Mouse (Mus musculus): ENCODE data around the gene Cyp20a1. TPM values are rescaled to one million over a fixed set of nuclear protein-coding genes. Genes with fewer than 3 reads are reported as not detected.

Cyp20a1 gene
- polyA plus RNA-seq (2015; fragmentation: Nextera tagmentation; extraction: Ambion mirVana) = 11.3 and 14.3 TPM in 2 replicates

- H3K4me2 ChIP-seq = peak within 1 kb of the TSS; percentile 87
- peak; percentile 99 for ATAC-seq (ENCODE audit: low read depth)
- H3K9me3 ChIP-seq (replicated peaks) = no peaks in the 10 kb centered on the region
- 1% methylated on average over 60 of the region's 60 CpGs for WGBS (ENCODE audit: insufficient replicate concordance)
- DNase-seq = peak; percentile 86
- peaks cover 36% of the 10 kb centered on the region for H3K4me1 ChIP-seq (replicated peaks)
- peak within 1 kb of the TSS; percentile 76 for H3K27ac ChIP-seq
- peaks cover 6% of the 10 kb centered on the region; the same call in 1 of the 2 replicates for H3K36me3 ChIP-seq
- H3K27me3 ChIP-seq = no peaks in the 10 kb centered on the region
- H3K4me3 ChIP-seq (replicated peaks) = peak within 1 kb of the TSS; percentile 70
- H3K9ac ChIP-seq = peak within 1 kb of the TSS; percentile 74
These were observed at the start of gene Cyp20a1 for GRCm38 (mm10) chr1:60342808-60343629. Cyp20a1 (plus strand) TSS chr1:60343323.

GRCm38 (mm10) chr1:60293921-60294320, 49.2 kb upstream of the Cyp20a1 start:
- ATAC-seq (ENCODE audit: low read depth) (no peak), DNase-seq (no peak)
- Histone ChIP-seq H3K9ac (no peak overlapping the region), H3K27ac (no peak overlapping the region), H3K36me3 (0 out of 2 replicates have a peak, but pooled peaks cover 3% of the 10 kb centered on the region), H3K4me3 (replicated peaks) (no peak overlapping the region), H3K27me3 (no peaks in the 10 kb centered on the region), H3K4me2 (no peak overlapping the region), H3K4me1 (replicated peaks) (no peaks in the 10 kb centered on the region), H3K9me3 (replicated peaks) (no peaks in the 10 kb centered on the region)
- 52% methylated on average over 1 of the region's 1 CpGs for WGBS (ENCODE audit: insufficient replicate concordance)

- Histone ChIP-seq H3K9me3 (replicated peaks) (no peaks in the 10 kb centered on the region), H3K36me3 (0 out of 2 replicates have a peak, but pooled peaks cover 3% of the 10 kb centered on the region), H3K27me3 (no peaks in the 10 kb centered on the region), H3K27ac (peak overlapping the region; percentile 76), H3K4me2 (peak overlapping the region; percentile 87), H3K4me3 (replicated peaks) (peak overlapping the region; percentile 70), H3K9ac (peak overlapping the region; percentile 74), H3K4me1 (replicated peaks) (peaks cover 36% of the 10 kb centered on the region)
- ATAC-seq (ENCODE audit: low read depth) = no peak
- peak; percentile 3 for DNase-seq
- 12% methylated on average over 14 of the region's 14 CpGs for WGBS (ENCODE audit: insufficient replicate concordance)
These were observed 720 bp downstream of the Cyp20a1 start for GRCm38 (mm10) chr1:60343630-60344455.

- WGBS (ENCODE audit: insufficient replicate concordance) = 48% methylated on average over 6 of the region's 6 CpGs
- Histone ChIP-seq H3K27ac (no peak overlapping the region), H3K4me3 (replicated peaks) (peak overlapping the region; percentile 70), H3K4me2 (peak overlapping the region; percentile 87), H3K27me3 (no peaks in the 10 kb centered on the region), H3K36me3 (peaks cover 6% of the 10 kb centered on the region; the same call in 1 of the 2 replicates), H3K9me3 (replicated peaks) (peaks cover 5% of the 10 kb centered on the region), H3K9ac (peak overlapping the region; percentile 74; the same call in 1 of the 2 replicates), H3K4me1 (replicated peaks) (peaks cover 36% of the 10 kb centered on the region)
- no peak for DNase-seq
- no peak for ATAC-seq (ENCODE audit: low read depth)
These were observed 1.5 kb downstream of the Cyp20a1 start for GRCm38 (mm10) chr1:60344670-60345069.

- H3K4me3 ChIP-seq (replicated peaks) = no peak overlapping the region
- no peaks in the 10 kb centered on the region for H3K27me3 ChIP-seq
- peaks cover 36% of the 10 kb centered on the region for H3K4me1 ChIP-seq (replicated peaks)
- 51% methylated on average over 2 of the region's 2 CpGs for WGBS (ENCODE audit: insufficient replicate concordance)
- H3K9ac ChIP-seq = no peak overlapping the region
- H3K4me2 ChIP-seq = no peak overlapping the region
- ATAC-seq (ENCODE audit: low read depth) (no peak), DNase-seq (no peak)
- peaks cover 13% of the 10 kb centered on the region; the same call in 1 of the 2 replicates for H3K36me3 ChIP-seq
- no peak overlapping the region for H3K27ac ChIP-seq
- peaks cover 10% of the 10 kb centered on the region for H3K9me3 ChIP-seq (replicated peaks)
These were observed 2.6 kb downstream of the Cyp20a1 start for GRCm38 (mm10) chr1:60345712-60346111.

GRCm38 (mm10) chr1:60352786-60353185, 9.7 kb downstream of the Cyp20a1 start:
- no peak overlapping the region for H3K9ac ChIP-seq
- no peak for DNase-seq
- H3K4me2 ChIP-seq = no peak overlapping the region
- H3K27ac ChIP-seq = no peak overlapping the region
- no peaks in the 10 kb centered on the region for H3K27me3 ChIP-seq
- H3K4me3 ChIP-seq (replicated peaks) = no peak overlapping the region
- peaks cover 32% of the 10 kb centered on the region for H3K36me3 ChIP-seq
- ATAC-seq (ENCODE audit: low read depth) = no peak
- peaks cover 10% of the 10 kb centered on the region for H3K9me3 ChIP-seq (replicated peaks)
- H3K4me1 ChIP-seq (replicated peaks) = no peaks in the 10 kb centered on the region
- 69% methylated on average over 5 of the region's 5 CpGs for WGBS (ENCODE audit: insufficient replicate concordance)

- 80% methylated on average over 1 of the region's 1 CpGs for WGBS (ENCODE audit: insufficient replicate concordance)
- H3K36me3 ChIP-seq = peaks cover 31% of the 10 kb centered on the region
These were observed 18.5 kb downstream of the Cyp20a1 start for GRCm38 (mm10) chr1:60361626-60362025.

GRCm38 (mm10) chr1:60376556-60376955, 33.4 kb downstream of the Cyp20a1 start:
- Histone ChIP-seq H3K9me3 (replicated peaks) (no peaks in the 10 kb centered on the region), H3K4me2 (no peak overlapping the region), H3K27me3 (no peaks in the 10 kb centered on the region), H3K4me3 (replicated peaks) (no peak overlapping the region), H3K9ac (no peak overlapping the region), H3K27ac (no peak overlapping the region), H3K4me1 (replicated peaks) (no peaks in the 10 kb centered on the region), H3K36me3 (peaks cover 60% of the 10 kb centered on the region)
- DNase-seq (no peak), ATAC-seq (ENCODE audit: low read depth) (no peak)
- 63% methylated on average over 1 of the region's 1 CpGs for WGBS (ENCODE audit: insufficient replicate concordance)

More at GRCm38 (mm10) chr1:60361626-60362025, 18.5 kb downstream of the Cyp20a1 start:
- DNase-seq (no peak), ATAC-seq (ENCODE audit: low read depth) (no peak)
- Histone ChIP-seq H3K4me3 (replicated peaks) (no peak overlapping the region), H3K4me2 (no peak overlapping the region), H3K9ac (no peak overlapping the region), H3K4me1 (replicated peaks) (no peaks in the 10 kb centered on the region), H3K9me3 (replicated peaks) (no peaks in the 10 kb centered on the region), H3K27ac (no peak overlapping the region), H3K27me3 (no peaks in the 10 kb centered on the region)

- Histone ChIP-seq H3K4me1 (replicated peaks) (no peaks in the 10 kb centered on the region), H3K9me3 (replicated peaks) (no peaks in the 10 kb centered on the region), H3K4me2 (no peak overlapping the region), H3K4me3 (replicated peaks) (no peak overlapping the region), H3K27me3 (no peaks in the 10 kb centered on the region), H3K9ac (no peak overlapping the region), H3K27ac (no peak overlapping the region), H3K36me3 (peaks cover 52% of the 10 kb centered on the region)
- no peak for DNase-seq
- no peak for ATAC-seq (ENCODE audit: low read depth)
- whole genome bisulfite sequencing (ENCODE audit: insufficient replicate concordance) = 86% methylated on average over 3 of the region's 3 CpGs
These were observed 38.8 kb downstream of the Cyp20a1 start for GRCm38 (mm10) chr1:60381910-60382309.

GRCm38 (mm10) chr1:60404848-60405247, 61.7 kb downstream of the Cyp20a1 start:
- Histone ChIP-seq H3K27me3 (no peaks in the 10 kb centered on the region), H3K4me1 (replicated peaks) (peaks cover 6% of the 10 kb centered on the region), H3K36me3 (no peaks in the 10 kb centered on the region), H3K9me3 (replicated peaks) (no peaks in the 10 kb centered on the region), H3K4me3 (replicated peaks) (no peak overlapping the region), H3K4me2 (no peak overlapping the region), H3K27ac (no peak overlapping the region), H3K9ac (no peak overlapping the region)
- no peak for ATAC-seq (ENCODE audit: low read depth)
- no peak for DNase-seq
- WGBS (ENCODE audit: insufficient replicate concordance) = 95% methylated on average over 1 of the region's 1 CpGs

GRCm38 (mm10) chr1:60408501-60409167, 65.5 kb downstream of the Cyp20a1 start:
- no peaks in the 10 kb centered on the region for H3K9me3 ChIP-seq (replicated peaks)
- peak overlapping the region; percentile 88 for H3K4me2 ChIP-seq
- H3K4me1 ChIP-seq (replicated peaks) = peaks cover 17% of the 10 kb centered on the region
- ATAC-seq (ENCODE audit: low read depth) = peak; percentile 16
- H3K27me3 ChIP-seq = no peaks in the 10 kb centered on the region
- peak overlapping the region; percentile 75 for H3K27ac ChIP-seq
- DNase-seq = no peak
- peak overlapping the region; percentile 85 for H3K4me3 ChIP-seq (replicated peaks)
- no peaks in the 10 kb centered on the region for H3K36me3 ChIP-seq
- H3K9ac ChIP-seq = peak overlapping the region; percentile 77
- 33% methylated on average over 13 of the region's 13 CpGs for WGBS (ENCODE audit: insufficient replicate concordance)

Data from liver, embryonic 13.5 days (tissue).